Mouse (Mus musculus) lung, embryonic 16.5 days (tissue): ENCODE measurements at regions not wholly inside any gene's neighbourhood (a gene's known extent, or its start where the extent isn't known, plus 50 kb on each side); places are given as distances from the start of the nearest gene placed in this dataset. TPM values are rescaled to one million over a fixed set of nuclear protein-coding genes. Genes with fewer than 3 reads are reported as not detected.
A peak's percentile ranks its signal among the peaks of the same experiment; 100 is the strongest.

Source experiments
- microRNA counts: library from miRNA; unstranded; fragments of <30 nt; microRNA quantifications from one replicate; lab custom pipeline; 2016
- microRNA-seq: library from miRNA; unstranded; fragments of <30 nt; microRNA quantifications from one replicate; pipeline ENCODE4, GENCODE M21; 2016

MicroRNAs encoded in the stretch of these regions (microRNA counts, 519-probe panel; counts per million panel counts)
- 2,968 counts per million, percentile 57 among the panel's probes with 10 or more counts for microRNA mmu-miR-137 (lab: Ali Mortazavi, UCI)

Small RNA genes lying in the stretch of these regions (microRNA-seq; reads per million reads assigned to microRNA genes)
- gene Gm24155 (not detected), gene Mir137 (176 reads per million, percentile 56 among the genes with 10 or more reads in this experiment)
